Mouse (Mus musculus): ENCODE results near the gene AC141477.1. TPM values are rescaled to one million over a fixed set of nuclear protein-coding genes. Genes with fewer than 3 reads are reported as not detected.

Gene AC141477.1
- polyA plus RNA-seq, 1 experiment, result not detected

DNA sequence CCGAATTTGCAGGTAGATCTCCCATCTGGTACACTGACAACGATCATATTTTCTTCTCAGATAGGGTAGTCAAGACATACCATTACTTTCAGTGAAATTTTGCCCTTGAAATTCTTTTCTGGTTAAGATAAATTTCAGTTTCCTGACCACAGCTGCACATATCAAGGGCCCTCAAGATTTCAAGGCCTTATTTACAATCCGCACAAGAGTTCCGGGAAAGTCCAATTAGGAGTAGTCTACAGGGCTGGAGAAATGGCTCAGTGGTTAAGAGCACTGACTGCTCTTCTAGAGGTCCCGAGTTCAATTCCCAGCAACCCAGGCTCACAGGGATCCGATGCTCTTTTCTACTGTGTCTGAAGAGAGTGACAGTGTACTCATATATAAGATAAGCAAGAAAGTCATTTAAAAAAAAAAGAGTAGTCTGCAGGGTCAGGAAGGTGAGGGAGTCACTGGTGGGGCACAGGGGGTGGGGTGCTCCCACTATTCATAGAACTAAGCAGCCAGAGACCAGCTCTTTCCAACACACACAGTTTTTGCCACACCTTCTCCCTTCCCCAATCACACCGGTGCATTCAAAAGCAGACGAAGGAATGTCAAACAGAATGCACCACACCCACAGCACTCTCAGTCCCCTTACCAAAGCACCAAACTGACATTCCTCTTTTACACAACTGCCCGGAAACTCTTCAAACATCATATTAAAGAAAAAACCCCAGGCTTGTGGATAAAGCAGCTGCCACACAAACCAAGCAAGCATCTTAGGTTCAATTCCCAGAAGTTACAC is 945 bp downstream of the AC141477.1 start:
- peaks cover 30% of the 10 kb centered on the region for H3K79me3 ChIP-seq (ENCODE audit: low read depth)
- no peak overlapping the region for H3ac ChIP-seq (ENCODE audit: control insufficient read depth, insufficient read length, low read depth)
- peaks cover 59% of the 10 kb centered on the region for H3K36me3 ChIP-seq (ENCODE audit: control insufficient read depth, insufficient read depth)
- H3K79me2 ChIP-seq (ENCODE audit: control insufficient read depth, insufficient read depth), result peaks cover 46% of the 10 kb centered on the region
- H3K27me3 ChIP-seq (ENCODE audit: control insufficient read depth, insufficient read depth, insufficient read length), result no peaks in the 10 kb centered on the region
- no peak for TF ChIP-seq MYOG (IDR thresholded peaks at IDR 0.05; ENCODE audit: control insufficient read depth, extremely low read depth, insufficient read length)
- TF ChIP-seq FOSL1 (IDR thresholded peaks at IDR 0.05; ENCODE audit: insufficient read depth, low read length, poor library complexity, severe bottlenecking), result no peak
- TF ChIP-seq MYOD1 (IDR thresholded peaks at IDR 0.05; ENCODE audit: control insufficient read depth, insufficient read length, low read depth), result no peak
- no peak for TF ChIP-seq USF1 (IDR thresholded peaks at IDR 0.05; ENCODE audit: low read depth)
- no peak for TF ChIP-seq CTCF (IDR thresholded peaks at IDR 0.05; ENCODE audit: control insufficient read depth, insufficient read depth, insufficient read length)
- TF ChIP-seq CEBPB (IDR thresholded peaks at IDR 0.05; ENCODE audit: low read depth), result no peak
- TF ChIP-seq MAX (IDR thresholded peaks at IDR 0.05), result no peak
- H3K4me3 ChIP-seq (ENCODE audit: insufficient read depth, poor library complexity, severe bottlenecking), result no peak overlapping the region

DNA sequence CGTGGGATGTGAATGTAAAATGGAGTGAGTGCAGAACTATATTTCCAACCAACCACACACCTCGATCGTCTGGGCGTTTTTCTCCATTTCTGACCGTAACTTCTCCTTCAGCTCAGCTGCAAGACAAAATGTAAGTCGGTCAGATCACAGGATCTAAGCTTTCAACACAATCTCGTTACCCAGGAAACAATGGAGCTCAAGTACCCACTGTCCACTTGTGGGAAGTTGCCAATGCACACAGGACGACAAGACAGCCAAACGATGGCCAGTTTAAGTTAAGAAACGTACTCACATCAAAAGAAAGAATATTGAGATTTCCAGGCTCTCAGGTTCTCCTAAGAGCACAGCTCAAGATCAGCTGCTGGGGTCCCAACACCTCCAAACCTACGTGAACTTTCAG is 6.3 kb downstream of the AC141477.1 start:
- no peak overlapping the region for H3ac ChIP-seq (ENCODE audit: control insufficient read depth, insufficient read length, low read depth)
- no peaks in the 10 kb centered on the region for H3K27me3 ChIP-seq (ENCODE audit: control insufficient read depth, insufficient read depth, insufficient read length)
- TF ChIP-seq MYOG (IDR thresholded peaks at IDR 0.05; ENCODE audit: control insufficient read depth, extremely low read depth, insufficient read length) (no peak), USF1 (IDR thresholded peaks at IDR 0.05; ENCODE audit: low read depth) (no peak), MAX (IDR thresholded peaks at IDR 0.05) (no peak), CTCF (IDR thresholded peaks at IDR 0.05; ENCODE audit: control insufficient read depth, insufficient read depth, insufficient read length) (no peak), CEBPB (IDR thresholded peaks at IDR 0.05; ENCODE audit: low read depth) (no peak), FOSL1 (IDR thresholded peaks at IDR 0.05; ENCODE audit: insufficient read depth, low read length, poor library complexity, severe bottlenecking) (no peak), MYOD1 (IDR thresholded peaks at IDR 0.05; ENCODE audit: control insufficient read depth, insufficient read length, low read depth) (no peak)
- H3K4me3 ChIP-seq (ENCODE audit: insufficient read depth, poor library complexity, severe bottlenecking), result no peak overlapping the region
- peaks cover 94% of the 10 kb centered on the region for H3K36me3 ChIP-seq (ENCODE audit: control insufficient read depth, insufficient read depth)
- peaks cover 13% of the 10 kb centered on the region for H3K79me2 ChIP-seq (ENCODE audit: control insufficient read depth, insufficient read depth)
- peaks cover 6% of the 10 kb centered on the region for H3K79me3 ChIP-seq (ENCODE audit: low read depth)

DNA sequence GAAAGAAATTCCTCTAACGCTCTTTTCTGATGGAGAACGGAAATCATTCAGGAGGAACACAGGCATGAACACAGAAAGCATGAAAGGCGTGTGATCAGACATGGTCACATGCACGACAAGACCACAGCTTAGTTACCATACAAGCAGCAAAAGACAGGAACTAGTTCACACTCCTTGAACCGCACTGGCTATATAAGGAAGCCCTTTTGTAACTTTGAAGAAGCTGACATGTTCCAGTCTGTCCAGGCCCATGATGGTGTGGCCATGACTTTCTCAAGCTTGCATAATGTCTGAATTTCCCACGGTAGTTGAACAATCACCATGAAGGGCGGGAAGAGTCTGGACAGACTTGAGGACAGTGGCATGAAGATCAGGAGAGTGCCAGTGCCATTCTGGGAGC is 14.6 kb downstream of the AC141477.1 start:
- H3K27me3 ChIP-seq (ENCODE audit: control insufficient read depth, insufficient read depth, insufficient read length), result no peaks in the 10 kb centered on the region
- no peak overlapping the region for H3K4me3 ChIP-seq (ENCODE audit: insufficient read depth, poor library complexity, severe bottlenecking)
- H3K36me3 ChIP-seq (ENCODE audit: control insufficient read depth, insufficient read depth), result peaks cover 82% of the 10 kb centered on the region
- H3K79me2 ChIP-seq (ENCODE audit: control insufficient read depth, insufficient read depth), result no peaks in the 10 kb centered on the region
- no peak overlapping the region for H3ac ChIP-seq (ENCODE audit: control insufficient read depth, insufficient read length, low read depth)
- no peaks in the 10 kb centered on the region for H3K79me3 ChIP-seq (ENCODE audit: low read depth)
- TF ChIP-seq MAX (IDR thresholded peaks at IDR 0.05) (no peak), CEBPB (IDR thresholded peaks at IDR 0.05; ENCODE audit: low read depth) (no peak), CTCF (IDR thresholded peaks at IDR 0.05; ENCODE audit: control insufficient read depth, insufficient read depth, insufficient read length) (no peak), FOSL1 (IDR thresholded peaks at IDR 0.05; ENCODE audit: insufficient read depth, low read length, poor library complexity, severe bottlenecking) (no peak), MYOD1 (IDR thresholded peaks at IDR 0.05; ENCODE audit: control insufficient read depth, insufficient read length, low read depth) (no peak), USF1 (IDR thresholded peaks at IDR 0.05; ENCODE audit: low read depth) (no peak), MYOG (IDR thresholded peaks at IDR 0.05; ENCODE audit: control insufficient read depth, extremely low read depth, insufficient read length) (no peak)

DNA sequence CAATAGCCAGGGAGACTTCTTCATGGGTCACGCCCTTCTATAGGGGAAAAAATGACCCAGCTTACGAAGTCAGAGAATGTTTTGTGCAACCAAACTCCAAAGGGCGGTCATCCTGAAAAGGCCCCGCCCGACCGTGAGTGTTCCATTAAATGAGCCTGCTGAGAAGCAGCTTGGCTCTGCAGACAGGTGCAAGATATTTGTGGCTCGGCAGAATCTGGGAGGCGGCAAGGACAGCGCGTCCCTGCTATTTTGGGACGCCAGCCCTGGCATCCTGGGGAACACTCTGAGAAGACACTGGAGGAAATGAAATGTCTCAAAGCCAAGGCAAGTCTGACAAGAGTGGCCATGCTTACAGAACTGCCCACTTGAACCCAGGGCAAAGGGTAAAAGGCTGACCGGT is 23.4 kb downstream of the AC141477.1 start:
- no peaks in the 10 kb centered on the region for H3K79me3 ChIP-seq (ENCODE audit: low read depth)
- H3K36me3 ChIP-seq (ENCODE audit: control insufficient read depth, insufficient read depth), result peaks cover 92% of the 10 kb centered on the region
- no peak overlapping the region for H3K4me3 ChIP-seq (ENCODE audit: insufficient read depth, poor library complexity, severe bottlenecking)
- no peak overlapping the region for H3ac ChIP-seq (ENCODE audit: control insufficient read depth, insufficient read length, low read depth)
- H3K79me2 ChIP-seq (ENCODE audit: control insufficient read depth, insufficient read depth), result no peaks in the 10 kb centered on the region
- TF ChIP-seq FOSL1 (IDR thresholded peaks at IDR 0.05; ENCODE audit: insufficient read depth, low read length, poor library complexity, severe bottlenecking) (no peak), CTCF (IDR thresholded peaks at IDR 0.05; ENCODE audit: control insufficient read depth, insufficient read depth, insufficient read length) (no peak), MYOD1 (IDR thresholded peaks at IDR 0.05; ENCODE audit: control insufficient read depth, insufficient read length, low read depth) (no peak), MAX (IDR thresholded peaks at IDR 0.05) (no peak), CEBPB (IDR thresholded peaks at IDR 0.05; ENCODE audit: low read depth) (no peak), MYOG (IDR thresholded peaks at IDR 0.05; ENCODE audit: control insufficient read depth, extremely low read depth, insufficient read length) (no peak)
- H3K27me3 ChIP-seq (ENCODE audit: control insufficient read depth, insufficient read depth, insufficient read length), result no peaks in the 10 kb centered on the region

DNA sequence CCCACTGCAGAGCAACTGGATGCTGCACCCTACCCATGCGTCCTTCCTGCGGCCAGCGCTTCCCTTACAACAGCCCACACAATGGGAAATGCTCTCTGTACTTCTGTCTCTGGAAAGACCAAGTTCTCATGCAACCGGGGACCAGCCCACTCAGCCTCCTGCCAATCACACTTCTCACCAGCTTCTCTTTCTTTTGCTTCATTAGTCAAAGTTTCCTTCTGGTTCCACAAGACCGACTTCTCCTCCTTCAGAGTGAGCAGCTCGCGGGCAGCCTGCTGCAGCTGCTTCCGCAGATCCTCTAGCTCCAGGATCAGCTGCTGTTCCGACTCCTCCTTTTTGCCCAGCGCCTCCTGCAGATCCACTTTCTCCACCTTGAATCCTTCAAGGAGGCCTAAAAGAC is 31.7 kb downstream of the AC141477.1 start:
- Histone ChIP-seq H3K27me3 (ENCODE audit: control insufficient read depth, insufficient read depth, insufficient read length) (no peaks in the 10 kb centered on the region), H3K79me2 (ENCODE audit: control insufficient read depth, insufficient read depth) (no peaks in the 10 kb centered on the region), H3K36me3 (ENCODE audit: control insufficient read depth, insufficient read depth) (peaks cover 87% of the 10 kb centered on the region), H3K79me3 (ENCODE audit: low read depth) (no peaks in the 10 kb centered on the region), H3ac (ENCODE audit: control insufficient read depth, insufficient read length, low read depth) (no peak overlapping the region), H3K4me3 (ENCODE audit: insufficient read depth, poor library complexity, severe bottlenecking) (no peak overlapping the region)
- TF ChIP-seq CTCF (IDR thresholded peaks at IDR 0.05; ENCODE audit: control insufficient read depth, insufficient read depth, insufficient read length), result no peak
- no peak for TF ChIP-seq CEBPB (IDR thresholded peaks at IDR 0.05; ENCODE audit: low read depth)
- no peak for TF ChIP-seq FOSL1 (IDR thresholded peaks at IDR 0.05; ENCODE audit: insufficient read depth, low read length, poor library complexity, severe bottlenecking)
- no peak for TF ChIP-seq MYOG (IDR thresholded peaks at IDR 0.05; ENCODE audit: control insufficient read depth, extremely low read depth, insufficient read length)
- TF ChIP-seq MYOD1 (IDR thresholded peaks at IDR 0.05; ENCODE audit: control insufficient read depth, insufficient read length, low read depth), result no peak
- no peak for TF ChIP-seq MAX (IDR thresholded peaks at IDR 0.05)
- TF ChIP-seq USF1 (IDR thresholded peaks at IDR 0.05; ENCODE audit: low read depth), result no peak

Data from C2C12 (cell line).